Mouse (Mus musculus) heart, postnatal 0 days (tissue): ENCODE measurements around the gene Megf8.
A peak's percentile ranks its signal among the peaks of the same experiment; 100 is the strongest.

Experiments used
- CTCF ChIP-seq: IDR thresholded peaks from 2 replicates; pipeline ENCODE4 v1.5.1; 2016; ENCODE audit warnings: antibody characterized with exemption, control low read depth, low read depth
- EP300 ChIP-seq: IDR thresholded peaks from 2 replicates; pipeline ENCODE4 v1.6.1; 2016; ENCODE audit warnings: antibody characterized with exemption, low read depth

- TF ChIP-seq CTCF (no peak), EP300 (peak; percentile 83)
Observed at GRCm38 (mm10) chr7:25267751-25268463, 49.1 kb upstream of the Megf8 start.
